Mouse (Mus musculus): ENCODE results near the gene Acsbg2.

DNA sequence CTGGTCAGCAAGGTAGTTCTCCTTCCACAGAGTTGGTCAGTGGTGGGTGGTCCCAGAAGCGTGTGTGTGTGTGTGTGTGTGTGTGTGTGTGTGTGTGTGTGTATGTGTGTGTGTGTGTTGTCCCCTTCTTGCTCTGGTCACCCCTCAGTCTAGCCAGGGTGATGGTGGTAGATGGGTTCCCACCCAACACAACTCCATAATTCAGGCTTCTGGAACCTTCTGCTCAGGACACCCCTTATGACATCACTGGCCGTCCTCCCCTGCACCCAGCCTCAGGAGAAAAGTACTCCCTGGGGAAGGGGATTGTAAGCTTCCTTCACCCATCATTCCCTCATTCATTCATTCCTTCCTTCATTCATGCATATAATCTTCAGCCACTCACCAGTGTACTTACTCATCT is at the start of gene Acsbg2:
- TF ChIP-seq CTCF (IDR thresholded peaks at IDR 0.05; ENCODE audit: low read depth, low read length) = no peak
- no peak for TF ChIP-seq POLR2A (IDR thresholded peaks at IDR 0.05; ENCODE audit: borderline replicate concordance, low read depth, low read length)

All from bone marrow macrophage, adult 2 months (primary cell).